Mouse (Mus musculus) cerebellum, adult 2 months (tissue): ENCODE data around the gene C5ar2.

Experiments used
- CTCF ChIP-seq: fragments of 200-500 bp; IDR thresholded peaks from 2 replicates; pipeline ENCODE4 v1.5.1; 2011; ENCODE audit warnings: low read depth, mild to moderate bottlenecking, control low read depth, low read length, moderate library complexity, borderline replicate concordance; ENCODE audit not compliant: insufficient read depth
- POLR2A ChIP-seq: fragments of 200-500 bp; IDR thresholded peaks from 2 replicates; pipeline ENCODE4 v1.6.1; 2011; ENCODE audit warnings: low read length, control low read depth, borderline replicate concordance; ENCODE audit not compliant: insufficient read depth

DNA sequence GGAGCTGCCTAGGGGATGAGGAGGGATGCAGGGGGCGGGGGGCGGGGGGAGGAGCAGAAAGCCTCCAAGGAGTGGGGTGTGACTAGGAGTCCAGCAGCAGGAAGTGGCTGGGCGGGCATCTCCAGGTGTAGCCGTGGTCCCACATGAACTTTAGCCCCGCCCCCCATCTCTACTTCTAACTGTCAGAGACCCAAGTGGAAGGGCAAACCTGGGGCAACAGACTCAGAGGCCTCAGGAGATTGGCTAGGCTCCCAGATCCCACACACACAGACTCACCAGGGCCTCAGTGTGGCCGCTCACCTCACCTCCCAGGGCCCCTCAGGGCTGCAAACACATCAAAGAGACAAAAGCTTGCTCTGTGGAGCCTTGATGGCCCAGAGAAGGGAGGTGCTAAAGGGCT is 47.3 kb downstream of the C5ar2 start:
- TF ChIP-seq CTCF (no peak), POLR2A (no peak)
